Mouse (Mus musculus): ENCODE data around the gene Klhl11.

GRCm38 (mm10) chr11:100501321-100501720 is 28.8 kb upstream of the Klhl11 start:
- TF ChIP-seq GATA1 (IDR thresholded peaks at IDR 0.05; ENCODE audit: low read length), result no peak
- no peak for TF ChIP-seq TAL1 (IDR thresholded peaks at IDR 0.05; ENCODE audit: low read length)
